Mouse (Mus musculus) limb, embryonic 14.5 days (tissue): Measurements from ENCODE around the gene Olfr1065. TPM values are rescaled to one million over a fixed set of nuclear protein-coding genes. Genes with fewer than 3 reads are reported as not detected.
"Not testable (repeated sequence)": the region's sequence is repeated elsewhere in the genome, so short reads cannot be mapped to it uniquely, and the experiment has no call there.

Source experiments
- ATAC-seq: fragments of 200-750 bp; cut with Nextera tagmentation; 2 replicates; pipeline ENCODE4 v1.8.0; 2017; ENCODE audit warnings: low read depth, moderate number of reproducible peaks, moderate TSS enrichment; ENCODE audit not compliant: low FRiP score
- DNase-seq: peaks from one replicate; pipeline ENCODE4 v3.0.0-alpha.2; 2015; ENCODE audit warnings: low spot score
- H3K27ac ChIP-seq: fragments of 300-500 bp; sonication (generic); replicated peaks from 2 replicates; pipeline ENCODE4 v1.5.1; 2014; ENCODE audit warnings: low read depth, mild to moderate bottlenecking, low read length, moderate library complexity, mixed read lengths
- H3K27me3 ChIP-seq: fragments of 300-500 bp; sonication (generic); 2 replicates; pipeline ENCODE4 v1.6.1; 2014; ENCODE audit warnings: low read length, mixed read lengths; ENCODE audit not compliant: control insufficient read depth, insufficient read depth
- H3K36me3 ChIP-seq: fragments of 300-500 bp; sonication (generic); 2 replicates; pipeline ENCODE4 v1.6.1; 2014; ENCODE audit warnings: mild to moderate bottlenecking, low read length, moderate library complexity, mixed read lengths; ENCODE audit not compliant: control insufficient read depth, insufficient read depth
- H3K4me1 ChIP-seq: fragments of 300-500 bp; sonication (generic); 2 replicates; pipeline ENCODE4 v1.6.1; 2014; ENCODE audit warnings: antibody characterized with exemption, low read length, mixed read lengths; ENCODE audit not compliant: control insufficient read depth, insufficient read depth
- H3K4me2 ChIP-seq: fragments of 300-500 bp; sonication (generic); replicated peaks from 2 replicates; pipeline ENCODE4 v1.6.1; 2014; ENCODE audit warnings: low read depth, mild to moderate bottlenecking, low read length, moderate library complexity; ENCODE audit not compliant: severe bottlenecking
- H3K4me3 ChIP-seq: fragments of 300-500 bp; sonication (generic); replicated peaks from 2 replicates; pipeline ENCODE4 v1.5.1; 2014; ENCODE audit warnings: low read length
- H3K9ac ChIP-seq: fragments of 300-500 bp; sonication (generic); 2 replicates; pipeline ENCODE4 v1.6.1; 2014; ENCODE audit warnings: mild to moderate bottlenecking, low read depth, low read length, moderate library complexity; ENCODE audit not compliant: severe bottlenecking
- H3K9me3 ChIP-seq: fragments of 300-500 bp; sonication (generic); 2 replicates; pipeline ENCODE4 v1.6.1; 2016; ENCODE audit warnings: low read length; ENCODE audit not compliant: control insufficient read depth
- POLR2A ChIP-seq: fragments of 200-500 bp; IDR thresholded peaks from 2 replicates; pipeline ENCODE4 v1.8.0; 2012; ENCODE audit warnings: inconsistent platforms, mild to moderate bottlenecking, moderate library complexity, borderline replicate concordance; ENCODE audit not compliant: insufficient read depth, insufficient read length; ENCODE audit errors: extremely low read depth
- WGBS: fragments of 180-500 bp; shearing (Covaris S2); extraction: QIAGEN DNeasy Blood & Tissue Kit; methylation state at CpG from one replicate; pipeline ENCODE4 v1.1.7; 2014; 5-methylcytosine and 5-hydroxymethylcytosine counted together
- polyA plus RNA-seq, 2 experiments: library from polyadenylated mRNA; depleted of rRNA in 1 of 2; stranded (reverse) in 1 of 2; unstranded in 1 of 2; fragments of >200 nt; fragmentation: Nextera tagmentation in 1 of 2; extraction: Ambion mirVana in 1 of 2; gene quantifications; 2 replicates each; pipeline versions ENCODE4 v1.2.1 to v1.2.3; 2012 to 2014

The Olfr1065 gene
- polyA plus RNA-seq (2012; rRNA removed): not detected in 2 replicates
- not detected in 2 replicates for polyA plus RNA-seq (2014; fragmentation: Nextera tagmentation; extraction: Ambion mirVana)

DNA sequence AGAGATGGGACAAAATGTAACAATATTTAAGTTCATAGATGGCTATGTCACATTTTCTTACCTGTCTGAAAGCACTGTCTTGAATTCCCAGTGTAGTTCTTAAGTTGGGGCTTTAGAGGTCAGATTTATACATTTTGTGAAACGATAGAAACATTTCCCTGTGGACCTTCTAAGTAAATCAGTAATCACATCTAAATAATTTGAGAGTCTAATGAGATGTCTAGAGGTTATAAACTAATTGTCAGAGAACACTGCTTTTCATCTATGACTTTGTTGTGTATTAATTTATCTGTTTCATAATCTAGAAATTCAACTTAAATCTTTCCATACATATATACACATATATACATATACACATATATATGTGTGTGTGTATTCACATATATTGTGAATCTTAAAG lies at the start of gene Olfr1065:
TSS of gene Olfr1065 (minus strand) at position 101 of the 400 bp plus-strand sequence.
- H3K4me3 ChIP-seq, H3K4me2 ChIP-seq, H3K36me3 ChIP-seq, H3K9me3 ChIP-seq, H3K27ac ChIP-seq, ATAC-seq, H3K27me3 ChIP-seq, H3K4me1 ChIP-seq, DNase-seq, H3K9ac ChIP-seq: not testable (repeated sequence)
- no CpG with 5 or more reads among the region's 1 CpGs for WGBS

DNA sequence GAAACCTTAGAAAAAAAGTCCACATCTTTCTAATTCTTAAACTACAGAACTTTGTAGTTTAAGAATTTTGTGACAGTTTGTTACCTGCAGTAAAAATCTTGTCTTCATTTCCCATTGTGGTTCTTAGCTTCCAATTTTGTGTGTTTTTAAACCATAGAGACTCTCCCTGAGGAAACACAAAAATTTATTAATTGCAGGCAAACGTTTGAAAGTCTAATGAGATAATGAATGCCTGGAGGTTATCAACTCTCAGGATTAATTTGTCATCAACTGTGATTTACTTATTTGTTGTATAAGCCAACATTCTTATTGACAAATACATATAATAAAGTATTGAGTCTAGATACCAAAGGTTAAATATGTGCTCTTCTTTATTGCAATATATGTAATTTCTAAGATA lies 36.9 kb upstream of the Olfr1065 start, which contains the start of gene Olfr228:
TSS of gene Olfr228 (minus strand) at position 101 of the 400 bp plus-strand sequence.
- 27% methylated on average over 1 of the region's 1 CpGs for WGBS
- no peak for TF ChIP-seq POLR2A
- no peak within 1 kb of the TSS for H3K9ac ChIP-seq
- ATAC-seq: no peak
- no peaks in the 10 kb centered on the region for H3K4me1 ChIP-seq
- H3K4me3 ChIP-seq: no peak within 1 kb of the TSS
- no peaks in the 10 kb centered on the region for H3K27me3 ChIP-seq
- H3K9me3 ChIP-seq: no peaks in the 10 kb centered on the region
- H3K4me2 ChIP-seq: no peak within 1 kb of the TSS
- H3K36me3 ChIP-seq: no peaks in the 10 kb centered on the region
- no peak within 1 kb of the TSS for H3K27ac ChIP-seq
- no peak for DNase-seq

DNA sequence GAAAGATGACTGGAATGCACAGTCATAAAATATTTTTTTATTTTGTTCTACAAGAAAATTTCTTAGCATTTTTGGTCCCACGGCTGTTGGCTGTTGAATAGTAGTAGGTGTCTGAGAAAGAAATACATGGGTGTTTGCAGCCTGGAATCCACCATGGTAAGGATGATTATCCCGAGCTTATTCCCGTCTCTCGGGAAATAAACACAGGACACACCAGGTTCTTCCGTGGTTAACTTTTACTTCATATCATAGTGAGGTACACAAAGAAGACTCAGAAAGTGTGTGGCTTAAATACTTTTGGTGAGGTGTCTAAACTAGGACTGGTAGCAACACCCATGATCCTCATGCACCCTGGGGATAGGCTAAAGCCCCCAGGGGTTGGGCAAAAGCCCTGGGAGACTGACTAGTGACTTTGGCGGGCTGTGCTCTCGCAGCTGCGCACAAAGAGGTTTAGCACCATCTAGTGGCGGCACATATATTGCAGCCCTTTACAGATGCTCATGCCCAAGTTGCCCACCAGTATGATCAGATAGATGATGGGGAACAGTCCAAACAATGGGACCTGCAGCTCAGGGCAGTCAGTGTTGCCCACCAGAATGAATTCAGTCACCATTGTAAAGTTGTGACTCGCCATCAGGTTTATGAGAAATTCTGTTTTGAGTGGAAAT lies 14.2 kb upstream of the Olfr1065 start:
- no peak overlapping the region for H3K4me2 ChIP-seq
- H3K9ac ChIP-seq: no peak overlapping the region
- ATAC-seq (no peak), DNase-seq (peak; percentile 52)
- 40% methylated on average over 10 of the region's 10 CpGs for WGBS
- H3K4me1 ChIP-seq: no peaks in the 10 kb centered on the region
- no peaks in the 10 kb centered on the region for H3K36me3 ChIP-seq
- no peaks in the 10 kb centered on the region for H3K9me3 ChIP-seq
- no peaks in the 10 kb centered on the region for H3K27me3 ChIP-seq
- TF ChIP-seq POLR2A: no peak
- H3K4me3 ChIP-seq: no peak overlapping the region
- no peak overlapping the region for H3K27ac ChIP-seq

DNA sequence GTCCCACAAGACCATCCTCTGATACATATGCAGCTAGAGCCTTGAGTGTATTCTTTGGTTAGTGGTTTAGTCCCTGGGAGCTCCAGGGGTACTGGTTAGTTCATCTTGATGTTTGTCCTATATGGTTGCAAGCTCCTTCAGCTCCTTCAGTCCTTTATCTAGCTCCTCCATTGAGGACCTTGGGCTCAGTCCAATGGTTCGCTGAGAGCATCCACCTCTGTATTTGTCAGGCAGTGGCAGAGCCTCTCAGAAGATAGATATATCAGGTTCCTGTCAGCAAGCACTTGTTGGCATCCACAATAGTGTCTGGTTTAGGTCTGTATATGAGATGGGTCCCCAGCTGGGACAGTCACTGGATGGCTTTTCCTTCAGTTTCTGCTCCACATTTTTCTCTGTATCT lies 10.0 kb upstream of the Olfr1065 start:
- Histone ChIP-seq H3K9me3 (no peaks in the 10 kb centered on the region), H3K36me3 (no peaks in the 10 kb centered on the region), H3K4me2 (no peak overlapping the region), H3K4me1 (no peaks in the 10 kb centered on the region), H3K27me3 (no peaks in the 10 kb centered on the region), H3K27ac (no peak overlapping the region), H3K9ac (no peak overlapping the region), H3K4me3 (no peak overlapping the region)
- no peak for TF ChIP-seq POLR2A
- DNase-seq (no peak), ATAC-seq (no peak)
- 87% methylated on average over 1 of the region's 1 CpGs for WGBS

DNA sequence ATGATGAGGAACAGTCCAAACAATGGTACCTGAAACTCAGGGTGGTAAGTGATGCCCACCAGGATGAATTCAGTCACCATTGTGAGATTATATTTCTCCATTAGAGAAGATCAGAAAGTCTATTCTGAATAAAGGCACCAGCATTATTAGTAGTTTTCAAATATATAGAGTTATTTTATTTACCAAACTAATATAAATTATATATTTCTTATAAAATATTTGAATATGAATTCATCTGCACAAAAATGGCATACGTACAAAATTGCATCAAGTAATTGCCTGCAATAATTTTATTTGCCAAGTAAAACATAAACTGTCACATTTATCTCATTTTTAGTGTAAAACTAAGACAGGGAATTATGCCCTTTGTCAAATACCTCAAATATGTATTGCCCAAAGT lies 5.8 kb upstream of the Olfr1065 start, which contains the start of gene Olfr1066:
TSS of gene Olfr1066 (minus strand) at position 101 of the 400 bp plus-strand sequence.
- Histone ChIP-seq H3K27me3 (no peaks in the 10 kb centered on the region), H3K4me1 (no peaks in the 10 kb centered on the region), H3K9me3 (no peaks in the 10 kb centered on the region), H3K27ac (no peak within 1 kb of the TSS), H3K4me3 (no peak within 1 kb of the TSS), H3K4me2 (no peak within 1 kb of the TSS), H3K9ac (no peak within 1 kb of the TSS), H3K36me3 (no peaks in the 10 kb centered on the region)
- ATAC-seq (no peak), DNase-seq (no peak)
- no peak for TF ChIP-seq POLR2A
- WGBS: 78% methylated on average over 1 of the region's 1 CpGs

DNA sequence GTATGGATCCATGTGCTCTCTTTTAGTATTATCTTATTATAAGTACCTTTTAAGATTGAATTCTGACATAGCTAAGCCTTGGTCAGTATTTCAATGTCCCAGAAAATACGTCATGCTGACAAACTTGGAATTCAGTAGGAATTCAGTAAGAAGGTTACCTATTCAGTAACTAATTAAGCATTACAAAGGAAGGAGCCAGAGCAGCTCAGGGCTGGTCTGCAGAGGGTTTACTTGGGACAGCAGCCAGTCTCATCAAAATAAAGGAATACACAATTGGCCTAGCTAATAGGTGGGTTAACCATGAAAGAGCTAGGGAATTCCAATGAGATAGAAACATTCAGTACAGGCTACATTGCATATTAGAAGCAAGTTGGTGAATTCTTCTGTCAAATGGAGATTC lies 8.3 kb downstream of the Olfr1065 start:
- not testable (repeated sequence) for H3K9ac ChIP-seq, H3K4me2 ChIP-seq, H3K4me3 ChIP-seq, H3K27ac ChIP-seq, H3K36me3 ChIP-seq, H3K4me1 ChIP-seq, H3K9me3 ChIP-seq, ATAC-seq, DNase-seq, H3K27me3 ChIP-seq
- WGBS: 79% methylated on average over 1 of the region's 1 CpGs

DNA sequence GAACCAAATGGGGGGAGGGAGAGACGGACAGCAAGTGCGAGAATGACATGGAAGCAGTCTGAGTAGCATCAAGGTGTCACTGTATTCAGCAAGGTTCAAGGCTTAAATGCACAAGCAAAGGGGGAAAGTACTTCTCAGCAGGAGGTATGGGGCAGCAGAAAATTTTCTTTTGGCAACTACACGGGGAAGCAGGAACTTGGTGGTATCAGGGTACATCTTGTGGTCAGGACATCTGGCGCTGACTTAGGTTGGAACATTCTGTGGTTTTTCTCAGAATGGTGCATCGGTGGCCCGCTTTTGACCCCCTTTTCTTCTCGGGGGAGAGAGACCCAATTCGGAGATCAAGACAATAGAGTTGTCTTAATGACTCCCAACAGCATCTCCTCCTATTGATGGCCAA lies 21.9 kb downstream of the Olfr1065 start:
- H3K36me3 ChIP-seq: not testable (repeated sequence)

DNA sequence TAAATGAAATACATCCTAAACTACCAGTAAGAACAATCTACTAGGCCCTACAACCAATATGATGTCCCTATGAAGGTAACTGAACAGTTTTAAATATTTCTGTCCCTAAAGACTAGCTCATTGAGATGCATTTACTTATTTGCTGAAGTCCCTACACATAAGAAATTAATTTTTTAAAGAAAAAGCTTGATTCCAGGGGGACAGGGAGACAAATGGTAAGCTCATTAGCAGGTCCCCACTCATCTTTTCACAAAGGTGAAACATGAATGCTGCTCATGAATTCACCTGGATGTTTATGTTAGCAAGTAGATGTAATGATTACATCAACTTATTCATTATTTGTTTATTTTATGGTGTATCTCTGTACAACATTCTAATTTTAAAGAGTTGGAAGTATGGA lies 23.7 kb downstream of the Olfr1065 start, which contains the start of gene Olfr1062:
TSS of gene Olfr1062 (minus strand) at position 101 of the 400 bp plus-strand sequence.
- H3K36me3 ChIP-seq, ATAC-seq: not testable (repeated sequence)

More for the DNA sequence above, 21.9 kb downstream of the Olfr1065 start:
- not testable (repeated sequence) for H3K4me3 ChIP-seq, H3K27me3 ChIP-seq, H3K4me1 ChIP-seq, H3K9ac ChIP-seq, DNase-seq, H3K27ac ChIP-seq, H3K4me2 ChIP-seq, ATAC-seq, H3K9me3 ChIP-seq
- 85% methylated on average over 8 of the region's 8 CpGs for WGBS

More for the DNA sequence above, 23.7 kb downstream of the Olfr1065 start, which contains the start of gene Olfr1062:
- not testable (repeated sequence) for H3K4me2 ChIP-seq, H3K4me1 ChIP-seq, H3K27ac ChIP-seq, H3K9ac ChIP-seq, H3K27me3 ChIP-seq, DNase-seq, H3K9me3 ChIP-seq, H3K4me3 ChIP-seq
